ENCODE assay signal across 8 mouse cellular contexts in the genomic region with DNA sequence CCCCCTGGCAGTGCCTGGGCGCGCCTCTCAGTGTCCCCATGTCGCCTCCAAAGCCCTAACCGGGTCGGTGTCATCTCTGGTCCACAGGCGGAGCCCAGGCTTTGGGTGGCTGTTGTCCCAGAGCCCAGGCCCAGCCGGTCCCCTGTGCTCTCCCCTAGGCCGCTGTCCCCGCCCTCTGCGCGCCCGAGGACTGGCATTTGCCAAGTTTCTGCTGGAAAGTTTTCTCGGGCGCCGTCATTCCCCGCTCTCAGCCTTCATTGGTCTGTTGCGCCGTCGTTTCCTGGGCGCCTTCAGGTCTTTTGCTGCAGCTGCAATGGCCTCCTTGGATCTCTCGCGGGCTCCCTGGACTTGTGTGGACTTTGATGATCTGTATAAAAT. TPM values are rescaled to one million over a fixed set of nuclear protein-coding genes. Genes with fewer than 3 reads are reported as not detected.
DNase-seq lines count a peak whose midpoint lies in the region; ATAC-seq and TF ChIP-seq lines count a peak whose summit lies in the region.

No protein-coding gene starts in this region.

- 14% methylated on average over 22 of the region's 22 CpGs for whole genome bisulfite sequencing in thymus, adult 2 months
- WGBS in forebrain, embryonic 12.5 days = 0% methylated on average over 22 of the region's 22 CpGs
- WGBS in heart, embryonic 14.5 days = 3% methylated on average over 22 of the region's 22 CpGs
- WGBS in liver, embryonic 12.5 days (ENCODE audit: insufficient replicate concordance) = 7% methylated on average over 22 of the region's 22 CpGs
- WGBS in neural tube, embryonic 13.5 days = under 1% methylated on average over 22 of the region's 22 CpGs

- peak; percentile 88 for ATAC-seq in forebrain, embryonic 12.5 days (ENCODE audit: low FRiP score)
- peak; percentile 89 for ATAC-seq in heart, embryonic 14.5 days (ENCODE audit: insufficient number of reproducible peaks, insufficient read depth, low FRiP score, low read depth)
- ATAC-seq in liver, embryonic 12.5 days = 0 out of 2 replicates have a peak, but pooled peaks have one; percentile 24
- peak; percentile 87 for ATAC-seq in neural tube, embryonic 13.5 days (ENCODE audit: low read depth)

- H3K36me3 ChIP-seq in thymus, adult 2 months (ENCODE audit: control insufficient read depth, insufficient read depth, low read length) = no peaks in the 10 kb centered on the region
- no peaks in the 10 kb centered on the region for H3K36me3 ChIP-seq in forebrain, embryonic 12.5 days (replicated peaks)
- no peaks in the 10 kb centered on the region for H3K36me3 ChIP-seq in heart, embryonic 14.5 days (ENCODE audit: control insufficient read depth, insufficient read depth, low read length)
- no peaks in the 10 kb centered on the region for H3K36me3 ChIP-seq in liver, embryonic 12.5 days
- H3K36me3 ChIP-seq in neural tube, embryonic 13.5 days = no peaks in the 10 kb centered on the region

- H3K9me3 ChIP-seq in forebrain, embryonic 12.5 days = no peaks in the 10 kb centered on the region; the same call in 1 of the 2 replicates
- no peaks in the 10 kb centered on the region for H3K9me3 ChIP-seq in heart, embryonic 14.5 days (ENCODE audit: control insufficient read depth, low read length)
- no peaks in the 10 kb centered on the region for H3K9me3 ChIP-seq in liver, embryonic 12.5 days (replicated peaks)
- H3K9me3 ChIP-seq in neural tube, embryonic 13.5 days = no peaks in the 10 kb centered on the region

- no peak for TF ChIP-seq POLR2A in thymus, adult 2 months (IDR thresholded peaks at IDR 0.05; ENCODE audit: control insufficient read depth, extremely low read depth, insufficient read depth, low read length, poor library complexity)

- H3K27me3 ChIP-seq in thymus, adult 2 months (ENCODE audit: control insufficient read depth, insufficient read depth, low read length) = peaks cover 8% of the 10 kb centered on the region; the same call in 1 of the 2 replicates
- H3K27me3 ChIP-seq in forebrain, embryonic 12.5 days = peaks cover 20% of the 10 kb centered on the region
- H3K27me3 ChIP-seq in heart, embryonic 14.5 days (ENCODE audit: control insufficient read depth, insufficient read depth, low read length) = no peaks in the 10 kb centered on the region
- peaks cover 40% of the 10 kb centered on the region for H3K27me3 ChIP-seq in liver, embryonic 12.5 days (replicated peaks)
- peaks cover 11% of the 10 kb centered on the region; the same call in 1 of the 2 replicates for H3K27me3 ChIP-seq in neural tube, embryonic 13.5 days

- peak overlapping the region; percentile 80 for H3K9ac ChIP-seq in forebrain, embryonic 12.5 days
- peak overlapping the region; percentile 95 for H3K9ac ChIP-seq in heart, embryonic 14.5 days (ENCODE audit: low read length)
- H3K9ac ChIP-seq in liver, embryonic 12.5 days = peak overlapping the region; percentile 61
- H3K9ac ChIP-seq in neural tube, embryonic 13.5 days = peak overlapping the region; percentile 83

- no peak for DNase-seq in thymus, adult 2 months
- DNase-seq in thymus, postnatal 14 days = no peak
- peak; percentile 94 for DNase-seq in kidney, postnatal 10 days
- peak; percentile 77 for DNase-seq in testis, postnatal 14 days (ENCODE audit: low spot score)

- no peak for TF ChIP-seq CTCF in thymus, adult 2 months (IDR thresholded peaks at IDR 0.05; ENCODE audit: borderline replicate concordance, control insufficient read depth, extremely low read depth, insufficient read depth, low read length, poor library complexity)

- H3K4me2 ChIP-seq in forebrain, embryonic 12.5 days = peak overlapping the region; percentile 85
- H3K4me2 ChIP-seq in heart, embryonic 14.5 days (ENCODE audit: low read length) = peak overlapping the region; percentile 84
- peak overlapping the region; percentile 59 for H3K4me2 ChIP-seq in liver, embryonic 12.5 days
- H3K4me2 ChIP-seq in neural tube, embryonic 13.5 days = peak overlapping the region; percentile 91

- H3K27ac ChIP-seq in thymus, adult 2 months (ENCODE audit: control insufficient read depth, insufficient read depth, low read length) = peak overlapping the region; percentile 35
- peak overlapping the region; percentile 86 for H3K27ac ChIP-seq in forebrain, embryonic 12.5 days
- H3K27ac ChIP-seq in heart, embryonic 14.5 days (replicated peaks in 1 of 2; ENCODE audit: control insufficient read depth in 1 of 2, insufficient read depth in 1 of 2, low read depth in 2 of 2, low read length in 2 of 2) = peak overlapping the region; percentile 98 to 99
- peak overlapping the region; percentile 70 for H3K27ac ChIP-seq in liver, embryonic 12.5 days
- peak overlapping the region; percentile 91 for H3K27ac ChIP-seq in neural tube, embryonic 13.5 days (replicated peaks)

- peak overlapping the region; percentile 35 for H3K4me3 ChIP-seq in thymus, adult 2 months (ENCODE audit: control insufficient read depth, insufficient read depth, low read length)
- H3K4me3 ChIP-seq in forebrain, embryonic 12.5 days (replicated peaks) = peak overlapping the region; percentile 62
- H3K4me3 ChIP-seq in heart, embryonic 14.5 days (ENCODE audit: control insufficient read depth in 1 of 2, insufficient read depth in 1 of 2, low read depth in 1 of 2, low read length in 2 of 2) = peak overlapping the region; percentile 78 to 89
- peak overlapping the region; percentile 54 for H3K4me3 ChIP-seq in liver, embryonic 12.5 days
- peak overlapping the region; percentile 67 for H3K4me3 ChIP-seq in neural tube, embryonic 13.5 days

- H3K4me1 ChIP-seq in thymus, adult 2 months (replicated peaks; ENCODE audit: control insufficient read depth, insufficient read depth, low read length) = no peaks in the 10 kb centered on the region
- H3K4me1 ChIP-seq in forebrain, embryonic 12.5 days = peaks cover 17% of the 10 kb centered on the region
- peaks cover 12 to 19% of the 10 kb centered on the region in 2 experiments for H3K4me1 ChIP-seq in heart, embryonic 14.5 days (ENCODE audit: control insufficient read depth in 2 of 2, insufficient read depth in 2 of 2, low read length in 2 of 2)
- H3K4me1 ChIP-seq in liver, embryonic 12.5 days = no peaks in the 10 kb centered on the region
- H3K4me1 ChIP-seq in neural tube, embryonic 13.5 days (replicated peaks) = peaks cover 21% of the 10 kb centered on the region

RNA-seq across cellular contexts. Expression of a gene that starts 0.8 kb away (rescaled TPM):
- 6.1 and 6.6 TPM in 2 replicates for polyA plus RNA-seq in thymus, adult 2 months (2012; rRNA removed)
- 51.9 and 54.6 TPM in 2 replicates for polyA plus RNA-seq in forebrain, embryonic 12.5 days (2016; fragmentation: Nextera tagmentation; extraction: Ambion mirVana)
- 78.5 and 79.1 TPM in 2 replicates for polyA plus RNA-seq in heart, embryonic 14.5 days (2014; fragmentation: Nextera tagmentation; extraction: Ambion mirVana)
- 13.2 and 13.6 TPM in 2 replicates for polyA plus RNA-seq in liver, embryonic 12.5 days (2016; fragmentation: Nextera tagmentation; extraction: Ambion mirVana)
- 26.2 and 31.7 TPM in 2 replicates for polyA plus RNA-seq in neural tube, embryonic 13.5 days (2015; fragmentation: Nextera tagmentation; extraction: Ambion mirVana)

Comparison
In these comparisons a context has a peak if more than half of its experiments do, and no peak if none do; other contexts are left out.
1. DNase-seq: peak in kidney, postnatal 10 days (single experiment) and testis, postnatal 14 days (single experiment); none in thymus, adult 2 months (single experiment) and thymus, postnatal 14 days (single experiment).
2. H3K27ac ChIP-seq: peak in every context shown above with its lines; median percentile 98 in heart, embryonic 14.5 days; 91 in neural tube, embryonic 13.5 days; 86 in forebrain, embryonic 12.5 days; 70 in liver, embryonic 12.5 days; 35 in thymus, adult 2 months.
3. ATAC-seq: peak in every context shown above with its lines; median percentile 89 in heart, embryonic 14.5 days; 88 in forebrain, embryonic 12.5 days; 87 in neural tube, embryonic 13.5 days; 24 in liver, embryonic 12.5 days.
4. Peak in every context shown above with its lines, with median percentiles within 50 percentile points of each other: H3K4me3 ChIP-seq, H3K4me2 ChIP-seq and H3K9ac ChIP-seq.